Mouse (Mus musculus) spleen, adult 2 months (tissue): Measurements from ENCODE around the gene Zfp108. TPM values are rescaled to one million over a fixed set of nuclear protein-coding genes. Genes with fewer than 3 reads are reported as not detected.

ENCODE experiments used
- DNase-seq, 2 experiments: peaks; one replicate each; pipeline versions ENCODE4 v3.0.0 to v3.0.0-alpha.2; 2012 to 2021; ENCODE audit warnings: low spot score in 2 of 2, low read depth in 1 of 2
- H3K27ac ChIP-seq: fragments of 200-500 bp; 2 replicates; pipeline ENCODE4 v1.5.1; 2012; ENCODE audit warnings: low read length, inconsistent platforms; ENCODE audit not compliant: insufficient read depth
- H3K27me3 ChIP-seq: fragments of 200-500 bp; 2 replicates; pipeline ENCODE4 v1.6.1; 2012; ENCODE audit warnings: mild to moderate bottlenecking, moderate library complexity, low read length, inconsistent platforms; ENCODE audit not compliant: control insufficient read depth, insufficient read depth
- H3K36me3 ChIP-seq: fragments of 200-500 bp; 2 replicates; pipeline ENCODE4 v1.6.1; 2012; ENCODE audit warnings: mild to moderate bottlenecking, low read length, inconsistent platforms; ENCODE audit not compliant: control insufficient read depth, insufficient read depth
- H3K4me1 ChIP-seq: fragments of 200-500 bp; 2 replicates; pipeline ENCODE4 v1.6.1; 2011; ENCODE audit warnings: inconsistent platforms; ENCODE audit not compliant: control insufficient read depth, insufficient read depth, insufficient read length
- H3K4me3 ChIP-seq: fragments of 200-500 bp; 2 replicates; pipeline ENCODE4 v1.5.1; 2011; ENCODE audit warnings: mild to moderate bottlenecking, inconsistent platforms; ENCODE audit not compliant: insufficient read depth, insufficient read length; ENCODE audit errors: extremely low read depth
- CTCF ChIP-seq: fragments of 200-500 bp; IDR thresholded peaks from 2 replicates; pipeline ENCODE4 v1.5.1; 2011; ENCODE audit warnings: mild to moderate bottlenecking, inconsistent platforms; ENCODE audit not compliant: insufficient read depth, insufficient read length, insufficient replicate concordance; ENCODE audit errors: extremely low read depth
- POLR2A ChIP-seq: fragments of 200-500 bp; IDR thresholded peaks from 2 replicates; pipeline ENCODE4 v1.6.1; 2011; ENCODE audit warnings: low read depth, low read length, inconsistent platforms
- WGBS: fragments of 180-500 bp; shearing (Covaris S2); methylation state at CpG from one replicate; pipeline ENCODE4 v1.1.7; 2018; 5-methylcytosine and 5-hydroxymethylcytosine counted together
- polyA plus RNA-seq: library from polyadenylated mRNA; depleted of rRNA; stranded (reverse); fragments of >200 nt; gene quantifications from 2 replicates; pipeline ENCODE4 v1.2.3, GENCODE M21; 2012

Gene Zfp108
- polyA plus RNA-seq, 1 experiment, result 0.16 TPM

GRCm38 (mm10) chr7:24253779-24254615 lies 597 bp upstream of the Zfp108 start:
- 71% methylated on average over 9 of the region's 9 CpGs for WGBS
- Histone ChIP-seq H3K27me3 (no peaks in the 10 kb centered on the region), H3K4me1 (no peaks in the 10 kb centered on the region), H3K4me3 (no peak overlapping the region), H3K36me3 (no peaks in the 10 kb centered on the region), H3K27ac (no peak overlapping the region)
- TF ChIP-seq POLR2A (no peak), CTCF (no peak)
- DNase-seq, result no peak

DNA sequence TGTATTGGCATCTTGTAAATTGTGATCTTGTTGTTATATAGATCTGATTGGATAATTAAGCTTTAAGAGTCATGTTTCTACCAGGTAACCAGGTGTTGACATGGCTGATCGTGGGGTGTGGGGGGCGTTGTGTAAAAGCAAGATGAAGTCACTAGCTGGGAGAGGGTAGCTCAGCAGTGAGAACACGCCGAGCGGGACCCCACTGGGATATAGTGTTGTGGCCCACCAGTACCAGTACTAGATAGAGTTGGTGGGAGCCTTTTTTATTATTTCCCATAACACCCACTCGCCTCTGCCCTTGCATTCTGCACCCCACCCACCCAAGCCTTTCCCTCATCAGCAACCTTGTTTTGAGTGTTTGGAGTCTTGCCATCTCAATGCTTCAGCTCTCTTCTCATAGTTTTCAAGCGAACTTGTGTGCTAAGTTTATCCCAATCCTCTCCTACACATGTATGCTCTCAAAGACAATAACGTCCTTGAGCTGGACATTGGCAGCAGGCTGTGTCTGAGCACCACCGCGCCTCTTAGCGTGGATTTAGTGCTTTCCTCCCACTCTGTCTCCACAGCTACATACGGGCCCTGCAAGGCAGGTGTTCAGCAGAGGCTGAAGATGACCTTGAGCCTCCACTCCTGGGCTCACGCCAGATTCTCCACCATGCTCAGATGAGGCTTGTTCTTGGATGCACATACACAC lies 4.9 kb downstream of the Zfp108 start:
- TF ChIP-seq POLR2A (no peak), CTCF (no peak)
- 90% methylated on average over 13 of the region's 13 CpGs for WGBS
- H3K36me3 ChIP-seq, result no peaks in the 10 kb centered on the region
- no peaks in the 10 kb centered on the region for H3K4me1 ChIP-seq
- no peak overlapping the region for H3K4me3 ChIP-seq
- DNase-seq, result no peak
- H3K27me3 ChIP-seq, result no peaks in the 10 kb centered on the region
- no peak overlapping the region for H3K27ac ChIP-seq

GRCm38 (mm10) chr7:24260000-24260312 lies 5.4 kb downstream of the Zfp108 start:
- 88% methylated on average over 4 of the region's 4 CpGs for WGBS
- Histone ChIP-seq H3K27ac (no peak overlapping the region), H3K4me1 (no peaks in the 10 kb centered on the region), H3K4me3 (no peak overlapping the region), H3K27me3 (no peaks in the 10 kb centered on the region), H3K36me3 (no peaks in the 10 kb centered on the region)
- TF ChIP-seq CTCF, result no peak
- TF ChIP-seq POLR2A, result no peak
- no peak for DNase-seq

GRCm38 (mm10) chr7:24268176-24269155 lies 13.9 kb downstream of the Zfp108 start:
- TF ChIP-seq POLR2A, result no peak
- TF ChIP-seq CTCF, result no peak
- Histone ChIP-seq H3K4me3 (no peak overlapping the region), H3K27me3 (no peaks in the 10 kb centered on the region), H3K36me3 (no peaks in the 10 kb centered on the region), H3K4me1 (peaks cover 2% of the 10 kb centered on the region; the same call in 1 of the 2 replicates), H3K27ac (no peak overlapping the region)
- 73% methylated on average over 24 of the region's 24 CpGs for WGBS
- no peak for DNase-seq

GRCm38 (mm10) chr7:24269256-24269655 lies 14.7 kb downstream of the Zfp108 start:
- no peak for TF ChIP-seq CTCF
- TF ChIP-seq POLR2A, result no peak
- 71% methylated on average over 3 of the region's 3 CpGs for WGBS

DNA sequence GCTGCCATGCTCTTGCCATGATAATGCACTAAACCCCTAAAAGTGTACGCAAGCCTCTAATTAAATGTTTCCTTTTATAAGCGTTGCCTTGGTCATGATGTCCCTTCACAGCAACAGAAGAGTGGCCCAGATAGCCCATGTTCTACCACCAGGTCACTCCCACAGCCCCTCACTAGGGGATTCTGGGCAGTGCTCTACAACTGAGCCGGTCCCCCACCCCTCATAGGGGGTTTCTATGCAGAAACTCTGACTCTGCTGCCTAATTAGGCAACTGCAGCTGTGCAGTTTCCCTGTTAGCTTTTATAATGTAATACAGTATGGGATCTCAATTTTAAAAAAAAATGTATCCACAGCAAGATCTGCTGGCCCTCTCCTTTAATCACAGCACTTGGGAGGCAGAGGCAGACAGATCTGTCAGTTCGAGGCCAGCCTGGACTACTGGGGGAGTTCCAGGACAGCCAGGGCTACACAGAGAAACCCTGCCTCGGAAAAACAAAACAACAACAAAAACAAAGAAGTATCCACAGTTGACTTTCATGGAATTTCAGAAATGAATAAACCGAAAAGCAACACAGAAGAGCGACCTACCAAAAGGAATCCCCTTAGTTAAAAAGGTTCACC lies 15.2 kb downstream of the Zfp108 start:
- DNase-seq, result no peak
- 45% methylated on average over 7 of the region's 7 CpGs for WGBS
- Histone ChIP-seq H3K36me3 (no peaks in the 10 kb centered on the region), H3K4me3 (peak overlapping the region; percentile 52; the same call in 1 of the 2 replicates), H3K4me1 (peaks cover 2% of the 10 kb centered on the region; the same call in 1 of the 2 replicates), H3K27me3 (no peaks in the 10 kb centered on the region), H3K27ac (no peak overlapping the region)
- TF ChIP-seq POLR2A, result no peak
- no peak for TF ChIP-seq CTCF

More at GRCm38 (mm10) chr7:24269256-24269655, 14.7 kb downstream of the Zfp108 start:
- H3K27ac ChIP-seq, result no peak overlapping the region
- H3K4me3 ChIP-seq, result no peak overlapping the region
- no peak for DNase-seq
- no peaks in the 10 kb centered on the region for H3K36me3 ChIP-seq
- no peaks in the 10 kb centered on the region for H3K27me3 ChIP-seq
- peaks cover 2% of the 10 kb centered on the region; the same call in 1 of the 2 replicates for H3K4me1 ChIP-seq
